Mouse (Mus musculus) hindbrain, embryonic 12.5 days (tissue): Measurements from ENCODE around the gene Psma7. TPM values are rescaled to one million over a fixed set of nuclear protein-coding genes. Genes with fewer than 3 reads are reported as not detected.

ENCODE experiments used
- polyA plus RNA-seq: library from polyadenylated mRNA; unstranded; fragments of >200 nt; fragmentation: Nextera tagmentation; extraction: Ambion mirVana; gene quantifications from 2 replicates; pipeline ENCODE4 v1.2.1, GENCODE M21; 2016

Psma7 gene
- polyA plus RNA-seq, 1 experiment from 2014 or later, result 656 TPM

Other genes starting within 250 kb of the Psma7 start
- 3.5 and 5.2 TPM in 2 replicates for gene Taf4, start 65.8 kb downstream of the Psma7 start, polyA plus RNA-seq
- 14.1 and 16.7 TPM in 2 replicates for gene Lsm14b, start 17.4 kb downstream of the Psma7 start, polyA plus RNA-seq
- gene Ss18l1, start 76 bp upstream of the Psma7 start, polyA plus RNA-seq, result 32.9 and 37.7 TPM in 2 replicates
- gene Mtg2, start 28.2 kb upstream of the Psma7 start, polyA plus RNA-seq, result 30.0 and 31.4 TPM in 2 replicates
- 4.1 and 4.2 TPM in 2 replicates for gene Hrh3, start 62.1 kb upstream of the Psma7 start, polyA plus RNA-seq
- 52.2 and 53.8 TPM in 2 replicates for gene Osbpl2, start 76.9 kb upstream of the Psma7 start, polyA plus RNA-seq
- gene Adrm1, start 129.1 kb upstream of the Psma7 start, polyA plus RNA-seq, result 198 and 200 TPM in 2 replicates
- 5.8 and 8.7 TPM in 2 replicates for gene Lama5, start 183.4 kb upstream of the Psma7 start, polyA plus RNA-seq
- gene Rps21, start 214.9 kb upstream of the Psma7 start, polyA plus RNA-seq, result 393 and 423 TPM in 2 replicates
- gene Cables2, start 231.1 kb upstream of the Psma7 start, polyA plus RNA-seq, result 29.4 and 29.5 TPM in 2 replicates
- 0.20 and 0.35 TPM in 2 replicates for gene Rbbp8nl, start 247.4 kb upstream of the Psma7 start, polyA plus RNA-seq